Mouse (Mus musculus) myocyte (in vitro differentiated cells): ENCODE results near the gene Gm21983.

Experiments
- E2F4 ChIP-seq: IDR thresholded peaks from one replicate; pipeline ENCODE4 v1.6.1; 2011; ENCODE audit warnings: mild to moderate bottlenecking, control low read depth, moderate library complexity; ENCODE audit not compliant: insufficient read depth
- MAX ChIP-seq: IDR thresholded peaks from one replicate; pipeline ENCODE4 v1.6.1; 2011; ENCODE audit warnings: low read depth, mild to moderate bottlenecking, control low read depth
- MYOD1 ChIP-seq, 3 experiments: IDR thresholded peaks; one replicate each; pipeline ENCODE4 v1.6.1; 2011; ENCODE audit warnings: control low read depth in 2 of 3, low read depth in 2 of 3, mild to moderate bottlenecking in 2 of 3, moderate library complexity in 1 of 3; ENCODE audit not compliant: insufficient read length in 2 of 3, control insufficient read depth in 1 of 3
- MYOG ChIP-seq, 3 experiments: IDR thresholded peaks; one replicate each; pipeline ENCODE4 v1.6.1; 2011; ENCODE audit warnings: control low read depth in 2 of 3, low read depth in 2 of 3, mild to moderate bottlenecking in 2 of 3; ENCODE audit not compliant: insufficient read length in 2 of 3, control insufficient read depth in 1 of 3, insufficient read depth in 1 of 3
- POLR2A ChIP-seq: IDR thresholded peaks from one replicate; pipeline ENCODE4 v1.6.1; 2011; ENCODE audit warnings: low read depth, mild to moderate bottlenecking, control low read depth, moderate library complexity; ENCODE audit not compliant: insufficient read length
- TCF12 ChIP-seq: IDR thresholded peaks from one replicate; pipeline ENCODE4 v1.6.1; 2011; ENCODE audit warnings: mild to moderate bottlenecking, control low read depth; ENCODE audit not compliant: poor library complexity, insufficient read depth, severe bottlenecking
- USF1 ChIP-seq: IDR thresholded peaks from one replicate; pipeline ENCODE4 v1.6.1; 2011; ENCODE audit warnings: low read depth, mild to moderate bottlenecking, control low read depth, moderate library complexity

DNA sequence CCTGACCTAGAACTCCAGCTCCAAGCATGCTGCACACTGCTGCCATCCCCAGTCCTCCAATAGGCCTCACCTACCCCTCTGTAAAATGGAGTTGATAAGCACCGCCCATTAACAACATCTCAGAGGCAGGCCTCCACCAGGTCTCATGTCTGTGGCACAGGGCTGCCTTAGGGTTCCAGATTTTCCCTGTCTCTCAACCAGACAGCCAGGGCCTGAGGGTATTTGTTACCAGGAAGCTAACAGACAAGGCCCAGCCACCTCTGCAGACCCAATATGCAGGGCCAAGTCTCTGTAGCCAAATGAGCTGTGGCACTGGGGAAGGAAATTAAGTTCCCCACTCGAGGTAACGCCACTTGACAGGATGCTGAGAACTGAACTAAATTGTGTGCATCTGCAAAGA, 20.0 kb downstream of the Gm21983 start:
- TF ChIP-seq USF1, result no peak
- no peak for TF ChIP-seq POLR2A
- TF ChIP-seq MAX, result no peak
- TF ChIP-seq MYOD1 (IDR thresholded peaks at IDR 0.05; ENCODE audit: control insufficient read depth in 1 of 3, insufficient read length in 2 of 3, low read depth in 2 of 3), result no peak
- no peak for TF ChIP-seq MYOG (IDR thresholded peaks at IDR 0.05; ENCODE audit: control insufficient read depth in 1 of 3, insufficient read depth in 1 of 3, insufficient read length in 2 of 3, low read depth in 2 of 3)
- TF ChIP-seq TCF12, result no peak
- no peak for TF ChIP-seq E2F4
